Mouse (Mus musculus): ENCODE measurements around the gene Zfp738.
"Not testable (repeated sequence)": the region's sequence is repeated elsewhere in the genome, so short reads cannot be mapped to it uniquely, and the experiment has no call there.

DNA sequence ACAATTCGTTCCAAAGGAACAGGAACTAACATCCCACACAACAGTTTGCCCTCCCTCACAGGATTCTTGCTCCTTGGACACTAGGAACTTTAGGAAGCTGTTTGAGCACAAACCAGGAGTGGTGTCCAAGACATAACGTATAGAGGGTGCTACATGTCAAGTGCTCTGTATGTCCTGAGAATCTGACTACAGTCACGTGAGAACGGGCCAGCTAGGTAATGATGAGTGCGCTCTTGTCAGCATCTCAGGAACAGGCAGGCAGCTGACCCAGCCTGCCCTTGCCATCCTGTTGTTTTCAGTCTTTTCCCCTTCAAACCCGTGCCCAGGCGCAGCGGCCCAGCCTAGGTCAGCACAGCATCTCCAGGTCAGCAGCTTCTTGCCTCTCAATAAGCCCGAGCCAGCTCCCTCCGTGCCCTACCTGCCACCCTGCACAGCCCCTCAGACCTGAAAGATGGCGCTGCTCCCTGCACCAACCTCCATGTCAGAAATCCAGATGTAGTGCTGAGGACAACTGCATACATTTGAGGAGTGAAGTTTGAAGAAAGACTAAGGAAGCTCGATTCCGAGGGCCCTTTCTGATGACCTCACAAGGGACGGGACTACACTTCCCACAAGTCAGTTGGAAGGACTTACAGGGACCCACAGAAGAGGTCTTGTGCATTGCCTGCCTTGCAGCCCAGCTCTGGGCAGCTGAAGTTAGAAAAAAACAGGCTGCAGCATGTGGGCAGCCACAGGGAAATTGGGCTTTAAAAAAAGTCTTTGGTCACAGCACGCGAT is 3.7 kb downstream of the Zfp738 start:
- TF ChIP-seq CTCF (conservative IDR thresholded peaks at IDR 0.05; ENCODE audit: insufficient read depth, insufficient read length, low read depth, low read length); POLR2A (IDR thresholded peaks at IDR 0.05; ENCODE audit: low read depth, low read length): not testable (repeated sequence)
